Mouse (Mus musculus) forebrain, embryonic 11.5 days (tissue): Measurements from ENCODE around the gene Gnas. TPM values are rescaled to one million over a fixed set of nuclear protein-coding genes. Genes with fewer than 3 reads are reported as not detected.
"Not testable (repeated sequence)": the region's sequence is repeated elsewhere in the genome, so short reads cannot be mapped to it uniquely, and the experiment has no call there.

Source experiments
- ATAC-seq: fragments of 200-750 bp; cut with Nextera tagmentation; replicated peaks from 2 replicates; pipeline ENCODE4 v1.8.0; 2017; ENCODE audit warnings: moderate TSS enrichment; ENCODE audit not compliant: low FRiP score
- DNase-seq: peaks from one replicate; pipeline ENCODE4 v3.0.0-alpha.2; 2017; ENCODE audit warnings: low spot score
- H3K27ac ChIP-seq: fragments of 300-500 bp; sonication (generic); 2 replicates; pipeline ENCODE4 v1.5.1; 2014; ENCODE audit warnings: low read depth, low read length
- H3K27me3 ChIP-seq: fragments of 300-500 bp; sonication (generic); 2 replicates; pipeline ENCODE4 v1.6.1; 2014; ENCODE audit warnings: mild to moderate bottlenecking, low read length, mixed read lengths; ENCODE audit not compliant: control insufficient read depth, insufficient read depth
- H3K36me3 ChIP-seq: fragments of 300-500 bp; sonication (generic); 2 replicates; pipeline ENCODE4 v1.6.1; 2014; ENCODE audit warnings: mild to moderate bottlenecking, low read length, moderate library complexity, mixed read lengths; ENCODE audit not compliant: control insufficient read depth, insufficient read depth
- H3K4me1 ChIP-seq: fragments of 300-500 bp; sonication (generic); replicated peaks from 2 replicates; pipeline ENCODE4 v1.6.1; 2014; ENCODE audit warnings: low read length, mixed read lengths; ENCODE audit not compliant: control insufficient read depth, insufficient read depth
- H3K4me2 ChIP-seq: fragments of 300-500 bp; sonication (generic); 2 replicates; pipeline ENCODE4 v1.6.1; 2014; ENCODE audit warnings: low read depth, mild to moderate bottlenecking, low read length, moderate library complexity, mixed read lengths; ENCODE audit not compliant: severe bottlenecking
- H3K4me3 ChIP-seq: fragments of 300-500 bp; sonication (generic); 2 replicates; pipeline ENCODE4 v1.5.1; 2014; ENCODE audit warnings: low read depth, low read length
- H3K9ac ChIP-seq: fragments of 300-500 bp; sonication (generic); 2 replicates; pipeline ENCODE4 v1.6.1; 2014; ENCODE audit warnings: low read length
- H3K9me3 ChIP-seq: fragments of 300-500 bp; sonication (generic); 2 replicates; pipeline ENCODE4 v1.6.1; 2016; ENCODE audit warnings: low read length, mixed read lengths; ENCODE audit not compliant: control insufficient read depth
- WGBS: fragments of 180-500 bp; shearing (Covaris S2); extraction: QIAGEN DNeasy Blood & Tissue Kit; methylation state at CpG from one replicate; pipeline ENCODE4 v1.1.7; 2014; 5-methylcytosine and 5-hydroxymethylcytosine counted together
- polyA plus RNA-seq: library from polyadenylated mRNA; unstranded; fragments of >200 nt; fragmentation: Nextera tagmentation; extraction: Ambion mirVana; gene quantifications from 2 replicates; pipeline ENCODE4 v1.2.1, GENCODE M21; 2014

Gnas gene
- polyA plus RNA-seq, 1 experiment from 2014 or later, result 1,123 TPM

DNA sequence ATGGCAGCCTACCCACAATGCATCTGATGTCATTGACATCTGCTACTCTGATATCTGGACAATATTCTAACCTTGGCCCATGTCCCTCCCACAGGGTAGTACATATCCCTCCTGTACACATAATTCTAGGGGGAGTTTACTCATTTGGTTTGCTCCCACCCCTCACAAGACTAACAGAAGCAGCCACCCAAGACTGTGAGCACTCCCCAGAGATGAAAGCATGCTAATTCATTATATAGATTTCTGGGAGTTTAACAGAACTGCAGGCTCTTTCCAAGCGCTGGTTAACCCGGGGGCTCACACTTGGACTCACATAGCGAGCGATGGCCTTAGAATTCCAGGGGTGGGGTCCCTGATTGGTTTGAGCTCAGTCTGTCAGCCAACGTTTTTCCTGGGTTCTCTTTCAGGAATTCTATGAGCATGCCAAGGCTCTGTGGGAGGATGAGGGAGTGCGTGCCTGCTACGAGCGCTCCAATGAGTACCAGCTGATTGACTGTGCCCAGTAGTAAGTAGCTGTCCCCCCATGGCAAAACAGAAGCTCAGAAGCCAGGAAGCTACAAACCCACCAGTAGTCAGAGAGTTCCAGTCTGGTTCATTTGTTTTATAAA is 58.8 kb downstream of the Gnas start:
- H3K9me3 ChIP-seq, result no peaks in the 10 kb centered on the region; the same call in 1 of the 2 replicates
- H3K4me2 ChIP-seq, result no peak overlapping the region
- no peak for ATAC-seq
- peaks cover 26% of the 10 kb centered on the region for H3K36me3 ChIP-seq
- no peak overlapping the region for H3K9ac ChIP-seq
- H3K4me1 ChIP-seq, result peaks cover 9% of the 10 kb centered on the region; the same call in 1 of the 2 replicates
- H3K4me3 ChIP-seq, result no peak overlapping the region
- DNase-seq, result no peak
- no peaks in the 10 kb centered on the region for H3K27me3 ChIP-seq
- no peak overlapping the region for H3K27ac ChIP-seq
- 86% methylated on average over 8 of the region's 8 CpGs for whole genome bisulfite sequencing

GRCm38 (mm10) chr2:174343566-174343965 is 59.4 kb downstream of the Gnas start:
- 83% methylated on average over 1 of the region's 1 CpGs for WGBS
- ATAC-seq (no peak), DNase-seq (no peak)
- H3K27me3 ChIP-seq, result no peaks in the 10 kb centered on the region
- peaks cover 9% of the 10 kb centered on the region; the same call in 1 of the 2 replicates for H3K4me1 ChIP-seq
- H3K9me3 ChIP-seq, result no peaks in the 10 kb centered on the region; the same call in 1 of the 2 replicates
- no peak overlapping the region for H3K4me3 ChIP-seq
- no peak overlapping the region for H3K4me2 ChIP-seq
- H3K36me3 ChIP-seq, result peaks cover 26% of the 10 kb centered on the region
- H3K27ac ChIP-seq, result peak overlapping the region; percentile 41; the same call in 1 of the 2 replicates
- H3K9ac ChIP-seq, result no peak overlapping the region

GRCm38 (mm10) chr2:174344003-174344655 is 60.0 kb downstream of the Gnas start:
- H3K27me3 ChIP-seq, result no peaks in the 10 kb centered on the region
- H3K27ac ChIP-seq, result peak overlapping the region; percentile 41; the same call in 1 of the 2 replicates
- no peak overlapping the region for H3K9ac ChIP-seq
- ATAC-seq (peak; percentile 40), DNase-seq (no peak)
- no peak overlapping the region for H3K4me2 ChIP-seq
- H3K4me1 ChIP-seq, result peaks cover 9% of the 10 kb centered on the region; the same call in 1 of the 2 replicates
- 52% methylated on average over 3 of the region's 3 CpGs for WGBS
- H3K36me3 ChIP-seq, result peaks cover 26% of the 10 kb centered on the region
- H3K9me3 ChIP-seq, result no peaks in the 10 kb centered on the region; the same call in 1 of the 2 replicates
- H3K4me3 ChIP-seq, result no peak overlapping the region

GRCm38 (mm10) chr2:174344996-174345395 is 60.9 kb downstream of the Gnas start:
- Histone ChIP-seq H3K27me3 (no peaks in the 10 kb centered on the region), H3K36me3 (peaks cover 26% of the 10 kb centered on the region), H3K4me1 (peaks cover 9% of the 10 kb centered on the region; the same call in 1 of the 2 replicates), H3K9ac (no peak overlapping the region), H3K4me2 (no peak overlapping the region), H3K9me3 (no peaks in the 10 kb centered on the region; the same call in 1 of the 2 replicates), H3K4me3 (no peak overlapping the region), H3K27ac (no peak overlapping the region)
- 97% methylated on average over 16 of the region's 16 CpGs for WGBS
- DNase-seq (no peak), ATAC-seq (no peak)

DNA sequence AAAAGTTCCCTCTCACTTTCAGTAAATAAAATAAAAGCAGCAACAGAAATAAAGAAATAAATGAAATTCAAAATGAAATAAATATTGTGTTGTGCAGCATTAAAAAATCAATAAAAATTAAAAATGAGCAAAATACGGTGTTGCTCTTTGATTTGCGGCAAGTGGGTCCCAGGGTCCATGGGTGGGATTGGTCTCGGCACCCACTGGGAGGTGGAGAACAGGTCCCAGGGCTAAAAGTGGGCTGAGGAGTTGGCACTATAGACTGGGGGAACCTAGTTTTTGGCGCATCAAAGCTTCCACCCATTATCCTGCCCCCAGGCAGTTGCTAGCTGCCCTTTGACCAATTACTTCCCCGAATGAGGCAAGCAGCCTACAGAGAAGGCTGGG is 62.5 kb downstream of the Gnas start, which contains the start of gene Gm20721:
Gene Gm20721 (minus strand): TSS at position 101 of the 387 bp plus-strand sequence.
- DNase-seq, result no peak

GRCm38 (mm10) chr2:174346999-174347668 is 63.0 kb downstream of the Gnas start:
- H3K4me1 ChIP-seq, DNase-seq, H3K27me3 ChIP-seq, H3K9ac ChIP-seq, H3K27ac ChIP-seq, H3K9me3 ChIP-seq, H3K4me3 ChIP-seq, ATAC-seq, H3K4me2 ChIP-seq: not testable (repeated sequence)
- 98% methylated on average over 2 of the region's 2 CpGs for WGBS
- H3K36me3 ChIP-seq, result peaks cover 26% of the 10 kb centered on the region

More for the DNA sequence above, 62.5 kb downstream of the Gnas start, which contains the start of gene Gm20721:
- ATAC-seq, result 0 out of 2 replicates have a peak, but pooled peaks have one; percentile 13
- Histone ChIP-seq H3K27ac (no peak within 1 kb of the TSS), H3K4me2 (no peak within 1 kb of the TSS), H3K9ac (no peak within 1 kb of the TSS), H3K36me3 (peaks cover 26% of the 10 kb centered on the region), H3K9me3 (no peaks in the 10 kb centered on the region; the same call in 1 of the 2 replicates), H3K4me3 (no peak within 1 kb of the TSS), H3K4me1 (peaks cover 9% of the 10 kb centered on the region; the same call in 1 of the 2 replicates), H3K27me3 (no peaks in the 10 kb centered on the region)
- 93% methylated on average over 5 of the region's 5 CpGs for WGBS

DNA sequence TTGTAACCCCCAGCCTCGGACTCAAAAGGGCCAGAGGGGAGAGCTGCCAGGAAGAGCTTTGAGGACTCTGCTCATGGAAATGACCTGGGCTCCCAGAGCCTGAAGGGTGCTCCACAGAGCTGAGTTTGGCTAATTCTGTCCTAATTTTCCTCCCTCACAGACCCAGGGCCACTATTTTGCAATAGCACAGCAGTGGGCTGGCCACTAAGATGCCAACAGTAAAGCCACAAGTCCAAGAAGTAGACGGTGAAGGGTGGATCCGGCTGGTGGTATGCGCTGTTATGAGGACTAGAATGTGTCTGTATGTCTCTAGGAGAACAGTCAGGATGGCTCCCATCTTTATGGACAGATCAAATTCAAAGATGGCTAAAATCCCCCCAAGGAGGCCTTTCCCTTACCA is 74.4 kb downstream of the Gnas start:
- Histone ChIP-seq H3K9me3 (no peaks in the 10 kb centered on the region), H3K27me3 (no peaks in the 10 kb centered on the region), H3K9ac (no peak overlapping the region), H3K4me3 (no peak overlapping the region), H3K4me2 (no peak overlapping the region), H3K36me3 (no peaks in the 10 kb centered on the region), H3K4me1 (no peaks in the 10 kb centered on the region), H3K27ac (no peak overlapping the region)
- 84% methylated on average over 4 of the region's 4 CpGs for WGBS
- DNase-seq (no peak), ATAC-seq (no peak)

- H3K4me2 ChIP-seq, result no peak overlapping the region
- DNase-seq (no peak), ATAC-seq (no peak)
- H3K27ac ChIP-seq, result no peak overlapping the region
- H3K4me3 ChIP-seq, result no peak overlapping the region
- 84% methylated on average over 4 of the region's 4 CpGs for WGBS
- H3K27me3 ChIP-seq, result no peaks in the 10 kb centered on the region
- no peaks in the 10 kb centered on the region for H3K9me3 ChIP-seq
- no peak overlapping the region for H3K9ac ChIP-seq
- H3K4me1 ChIP-seq, result no peaks in the 10 kb centered on the region
- no peaks in the 10 kb centered on the region for H3K36me3 ChIP-seq
Measured at GRCm38 (mm10) chr2:174359656-174360055, 75.5 kb downstream of the Gnas start.
